Mouse (Mus musculus) urinary bladder, postnatal 10 days (tissue): ENCODE results near the gene Nfix.

Source experiments
- DNase-seq: peaks from one replicate; pipeline ENCODE4 v3.0.0; 2022; ENCODE audit warnings: low spot score

Gene Nfix

DNA sequence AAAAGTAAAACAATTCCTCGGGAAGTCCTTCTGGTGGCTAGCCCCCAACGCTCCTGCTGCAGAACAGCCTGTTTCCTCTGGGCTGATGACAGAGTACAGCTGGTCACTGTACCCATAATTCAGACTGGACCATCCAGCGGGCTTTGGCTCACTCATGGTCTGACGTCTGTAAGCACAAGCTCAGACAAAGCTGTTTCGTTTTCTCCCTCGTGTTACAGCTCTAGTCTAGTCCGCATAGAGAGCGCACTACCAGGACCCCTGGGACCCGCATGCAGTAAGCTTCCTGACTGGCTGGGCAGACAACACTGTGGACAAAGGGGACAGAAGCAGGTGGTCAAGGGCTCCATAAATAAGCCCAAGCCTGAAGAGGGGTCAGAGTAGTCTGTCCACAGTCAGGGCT lies 33.7 kb downstream of the Nfix start:
- no peak for DNase-seq

DNA sequence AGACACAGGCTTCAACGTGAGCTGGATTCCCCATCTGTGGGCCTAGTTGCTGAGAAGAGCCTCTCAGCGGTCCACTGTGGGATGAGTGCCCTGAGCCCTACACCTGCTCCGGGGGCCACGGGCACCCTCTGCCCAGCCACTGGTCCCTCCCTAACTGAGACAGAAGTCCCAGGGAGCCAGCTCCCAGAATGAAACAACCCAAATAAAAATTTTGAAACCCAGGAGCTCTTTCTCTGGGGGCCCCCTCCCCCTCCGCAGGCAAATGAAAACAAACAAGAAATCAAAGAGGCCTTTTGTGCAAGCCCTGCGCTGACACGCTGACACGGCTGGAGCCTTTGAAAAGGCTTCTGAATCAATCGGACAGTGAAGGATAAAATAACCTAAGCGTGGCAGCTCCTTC lies 34.5 kb downstream of the Nfix start:
- no peak for DNase-seq

DNA sequence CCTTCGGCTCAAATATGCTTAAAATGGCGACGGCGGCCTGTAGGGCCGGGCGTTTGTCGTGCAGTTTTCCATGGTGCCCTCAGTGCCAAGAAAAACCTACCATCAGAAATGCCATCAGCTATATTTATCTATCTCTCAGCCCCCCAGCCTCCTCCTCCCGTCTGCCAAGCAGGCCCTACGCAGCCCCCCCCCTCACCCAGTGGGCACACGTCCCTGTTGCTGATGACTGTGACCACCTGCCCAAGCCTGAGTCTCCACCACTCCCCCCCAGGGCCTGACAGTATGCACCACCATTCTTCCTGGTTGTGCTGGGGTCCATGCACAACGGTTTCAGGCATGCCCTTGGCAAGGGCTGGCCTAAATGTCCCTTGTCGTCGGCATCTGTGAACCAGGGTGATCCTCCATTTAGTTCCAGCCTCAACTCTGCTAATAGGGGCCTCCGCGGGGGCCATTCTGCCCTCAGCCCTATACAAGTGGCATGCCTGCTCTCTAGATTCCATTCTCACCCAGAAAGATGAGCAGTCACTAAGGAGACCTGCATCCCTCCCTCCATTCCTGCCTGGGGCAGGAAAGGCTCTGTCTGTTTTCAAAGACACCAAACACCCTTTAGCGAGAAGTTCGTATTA lies 35.2 kb downstream of the Nfix start:
- no peak for DNase-seq

DNA sequence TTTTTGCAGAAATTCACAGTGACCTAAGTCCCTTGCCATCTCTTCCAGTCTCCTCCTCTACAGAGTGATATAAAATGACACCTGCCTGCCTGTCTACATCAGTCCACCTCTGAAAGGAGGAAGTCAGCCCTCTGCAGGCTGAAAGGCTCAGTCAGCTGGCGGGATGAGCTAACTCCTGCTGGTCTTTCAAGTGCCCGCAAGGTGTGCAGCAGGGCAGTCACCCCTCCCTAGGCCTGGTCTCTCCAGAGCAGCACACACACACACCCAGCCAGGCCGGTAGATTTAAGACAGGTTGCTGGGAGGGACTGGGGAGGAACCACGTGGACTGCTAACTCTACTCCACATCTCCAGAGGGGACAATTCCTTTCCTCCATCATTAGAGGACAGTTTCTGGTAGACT lies 36.0 kb downstream of the Nfix start:
- no peak for DNase-seq

DNA sequence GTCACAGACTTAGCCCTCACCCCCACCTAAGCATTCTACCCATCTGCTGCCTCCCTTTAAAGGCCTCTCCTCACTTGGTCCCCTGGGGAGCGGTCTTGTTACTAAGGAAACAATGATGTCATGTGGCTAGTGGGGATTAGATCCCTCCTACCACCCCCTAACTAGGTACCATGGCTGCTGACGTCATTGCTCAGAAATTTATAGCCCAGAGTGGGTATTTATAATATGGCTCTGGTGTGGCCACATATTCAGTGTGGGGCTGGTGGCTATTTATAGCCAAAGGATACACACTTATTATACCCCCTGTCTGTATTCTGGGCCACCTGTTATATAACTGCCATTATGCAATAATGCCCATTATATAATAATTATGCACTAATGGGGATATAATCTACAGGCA lies 39.2 kb downstream of the Nfix start:
- no peak for DNase-seq

DNA sequence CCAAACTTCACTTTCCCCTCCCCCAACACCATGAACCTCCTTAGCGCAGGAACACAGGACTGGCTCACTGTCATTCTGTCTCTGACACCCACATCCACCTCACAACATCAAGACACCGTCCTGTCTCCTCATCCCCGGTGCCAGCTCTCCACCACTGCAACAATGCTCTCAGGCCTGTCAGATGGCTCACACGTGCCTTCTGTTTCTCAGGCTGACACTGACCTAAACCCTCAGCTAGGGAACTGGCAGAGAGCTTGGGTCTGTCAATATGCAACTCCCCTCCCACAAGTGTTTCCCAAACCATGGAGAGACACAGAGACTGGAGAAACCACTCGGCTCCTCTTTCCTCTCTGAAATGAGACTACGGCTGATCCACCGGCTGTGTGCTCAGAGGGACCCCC lies 39.7 kb downstream of the Nfix start:
- no peak for DNase-seq

DNA sequence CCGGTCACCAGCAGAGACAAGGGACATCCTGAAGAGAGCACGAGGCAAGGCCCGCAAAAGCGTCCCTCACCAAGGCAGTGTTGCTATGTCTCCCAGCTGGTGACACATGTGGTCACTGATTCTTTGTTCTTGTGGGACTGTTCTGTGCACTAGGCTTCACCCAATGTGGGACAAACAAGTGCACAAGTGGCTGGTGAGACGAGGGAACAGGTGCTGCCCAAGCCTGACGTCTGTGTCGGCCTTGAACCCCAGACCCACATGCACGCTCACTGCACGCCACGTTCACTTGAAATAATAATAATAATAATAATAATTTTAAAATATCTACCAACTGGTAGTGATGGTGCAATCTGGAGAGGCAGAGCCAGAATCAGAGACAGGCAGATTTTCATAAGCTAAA lies 40.4 kb downstream of the Nfix start:
- DNase-seq = no peak

DNA sequence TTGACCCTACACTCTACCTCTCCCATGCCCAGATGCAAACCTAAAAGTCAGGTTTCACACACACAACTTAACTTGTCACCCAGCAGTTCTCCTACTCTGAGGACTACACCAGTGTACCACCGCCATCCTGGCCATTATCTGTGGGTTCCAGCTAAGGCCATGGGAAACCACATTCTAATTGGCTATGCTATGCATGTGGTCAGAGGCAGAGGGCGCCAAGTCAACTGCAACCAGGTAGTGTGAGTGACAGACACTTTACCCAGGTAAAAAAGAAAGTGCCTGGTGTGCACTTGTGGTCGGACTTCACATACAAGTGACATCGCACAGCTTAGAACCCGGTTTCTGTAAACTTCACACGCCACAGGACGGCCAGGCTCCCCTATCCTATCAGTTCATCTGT lies 41.0 kb downstream of the Nfix start:
- no peak for DNase-seq

DNA sequence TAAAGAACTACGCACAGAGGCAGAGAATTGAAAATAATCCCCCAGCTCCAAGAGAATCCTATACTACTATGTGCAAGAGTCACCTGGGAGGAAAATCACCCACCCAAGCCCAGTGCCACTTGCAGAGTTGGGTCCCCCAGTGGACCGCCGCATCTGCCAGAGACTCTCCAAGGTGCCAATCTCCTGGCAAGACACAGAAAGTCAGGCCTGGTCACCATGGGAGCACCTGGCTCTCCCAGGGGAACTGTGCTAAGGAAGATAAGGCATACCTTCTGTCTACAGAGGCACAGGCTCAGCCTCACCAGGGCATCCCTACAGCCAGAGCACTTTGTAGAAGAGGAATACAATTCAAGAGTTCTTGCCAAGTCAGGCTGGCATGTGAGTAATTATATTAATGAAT lies 41.8 kb downstream of the Nfix start:
- no peak for DNase-seq

DNA sequence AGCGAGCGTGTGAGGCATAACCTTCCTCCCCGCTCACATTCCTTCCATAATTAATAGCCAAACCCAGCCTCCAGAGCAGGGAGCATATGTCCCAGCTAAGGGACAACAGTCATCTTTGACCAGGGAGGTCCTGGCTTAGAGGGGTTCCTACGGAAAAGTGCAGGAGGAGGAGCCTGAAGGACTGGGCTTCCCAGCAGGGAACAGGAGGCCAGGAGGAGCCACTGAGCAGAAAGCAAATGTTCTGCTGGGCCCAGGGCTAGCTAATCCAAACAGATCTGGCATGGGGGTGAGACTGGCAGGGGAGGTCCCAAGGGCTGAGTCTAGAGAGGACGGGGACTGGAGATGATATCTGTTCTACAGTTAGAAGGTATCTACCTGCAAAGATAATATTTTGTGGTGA lies 42.6 kb downstream of the Nfix start:
- DNase-seq = no peak

DNA sequence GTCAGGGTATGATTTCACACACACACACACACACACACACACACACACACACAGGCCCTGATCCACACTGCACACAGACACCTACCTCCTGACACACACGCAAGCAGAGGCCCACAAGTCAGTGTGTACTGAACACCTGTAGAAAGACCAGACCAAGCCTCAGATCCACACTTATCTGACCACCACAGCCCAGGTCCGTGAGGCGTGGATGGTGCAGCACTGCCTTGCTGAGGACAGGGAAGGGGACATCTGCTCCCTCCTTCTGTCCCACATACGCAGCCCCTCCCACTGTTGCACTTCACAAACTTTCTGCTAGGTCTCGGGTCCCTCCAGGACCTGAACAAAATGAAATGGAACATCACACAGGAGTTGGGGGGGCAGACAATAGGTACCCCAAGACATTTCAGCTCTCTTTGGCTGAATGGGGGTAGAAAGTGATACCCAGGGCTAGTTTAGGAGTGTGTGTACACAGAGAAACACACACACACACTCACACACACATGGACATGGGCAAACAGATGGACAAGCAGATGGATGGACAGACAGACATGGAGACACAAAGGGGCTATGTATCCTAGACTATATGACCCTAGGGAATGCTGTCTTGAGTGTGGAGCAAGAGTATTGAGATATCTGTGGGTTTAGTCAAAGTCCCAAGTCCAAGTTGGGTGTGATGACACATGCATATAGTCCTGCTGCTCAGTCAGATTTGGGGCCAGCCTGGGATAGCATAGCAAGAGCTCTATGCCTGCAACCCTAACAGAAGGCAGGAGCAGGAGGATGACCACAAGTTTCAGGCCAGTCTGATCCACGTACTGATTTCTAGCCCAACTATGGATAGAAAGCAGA lies 47.2 kb downstream of the Nfix start:
- no peak for DNase-seq

DNA sequence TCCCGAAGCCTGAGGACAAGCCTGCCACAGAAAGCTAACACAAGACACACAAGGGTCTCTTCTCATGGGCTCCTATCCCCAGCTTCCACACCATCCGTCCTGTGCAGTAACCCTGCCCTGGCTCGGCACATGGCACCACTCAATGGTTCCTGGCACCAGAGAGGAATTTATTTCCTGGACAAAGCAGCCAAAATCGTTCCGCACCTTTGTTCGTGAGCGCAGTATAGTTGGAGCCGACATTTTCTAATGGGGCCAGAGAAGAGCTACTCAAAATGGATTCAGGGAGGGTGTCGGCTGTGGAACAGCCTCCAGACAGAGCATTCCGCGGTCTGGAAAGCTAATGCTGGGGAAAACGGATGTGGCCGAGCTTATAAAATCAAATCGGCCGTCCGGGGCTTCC lies 50.6 kb downstream of the Nfix start:
- DNase-seq = no peak

DNA sequence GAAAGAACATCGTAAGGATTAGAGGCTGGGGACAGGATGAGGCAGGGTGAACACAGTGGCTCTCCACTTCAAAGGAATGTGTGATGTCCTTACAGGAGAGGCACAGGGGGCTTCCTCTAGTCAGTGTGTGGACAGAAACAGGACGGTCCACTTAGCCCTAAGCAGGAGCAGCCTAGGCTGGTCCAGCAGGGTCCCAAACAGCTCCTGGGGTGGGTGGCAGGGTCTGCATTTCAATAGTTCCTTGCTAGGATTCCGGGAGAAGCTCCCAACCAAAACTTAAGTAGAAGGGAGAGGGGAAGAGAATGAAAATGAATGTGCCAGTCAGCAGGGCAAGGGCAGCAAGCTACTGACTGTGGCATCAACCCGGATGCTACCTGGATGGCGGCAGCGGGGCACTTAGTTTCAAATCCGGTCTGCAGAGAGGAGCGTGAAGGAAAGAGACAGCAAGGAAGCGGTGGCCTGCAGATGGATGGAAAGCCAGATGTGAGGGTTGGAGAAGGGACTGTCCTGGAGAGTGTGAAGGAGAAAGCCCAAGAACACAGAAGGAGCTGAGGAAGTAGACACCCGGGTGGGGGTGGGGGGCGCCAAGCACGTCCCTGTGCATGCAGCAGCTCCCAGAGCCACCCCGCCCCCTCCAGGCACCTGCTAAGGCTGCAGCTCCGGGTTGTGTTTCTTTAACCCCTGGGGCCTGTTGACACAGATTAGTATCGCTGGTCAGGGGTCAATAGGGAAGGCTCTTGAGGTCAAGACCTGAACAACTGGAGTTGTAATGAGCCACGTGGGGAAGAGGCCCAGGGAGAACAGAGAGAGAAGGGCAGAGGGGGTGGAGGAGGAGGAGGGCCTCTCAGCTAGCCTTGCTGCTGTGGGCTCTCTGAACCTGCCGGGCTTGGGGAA lies 54.9 kb downstream of the Nfix start:
- no peak for DNase-seq

DNA sequence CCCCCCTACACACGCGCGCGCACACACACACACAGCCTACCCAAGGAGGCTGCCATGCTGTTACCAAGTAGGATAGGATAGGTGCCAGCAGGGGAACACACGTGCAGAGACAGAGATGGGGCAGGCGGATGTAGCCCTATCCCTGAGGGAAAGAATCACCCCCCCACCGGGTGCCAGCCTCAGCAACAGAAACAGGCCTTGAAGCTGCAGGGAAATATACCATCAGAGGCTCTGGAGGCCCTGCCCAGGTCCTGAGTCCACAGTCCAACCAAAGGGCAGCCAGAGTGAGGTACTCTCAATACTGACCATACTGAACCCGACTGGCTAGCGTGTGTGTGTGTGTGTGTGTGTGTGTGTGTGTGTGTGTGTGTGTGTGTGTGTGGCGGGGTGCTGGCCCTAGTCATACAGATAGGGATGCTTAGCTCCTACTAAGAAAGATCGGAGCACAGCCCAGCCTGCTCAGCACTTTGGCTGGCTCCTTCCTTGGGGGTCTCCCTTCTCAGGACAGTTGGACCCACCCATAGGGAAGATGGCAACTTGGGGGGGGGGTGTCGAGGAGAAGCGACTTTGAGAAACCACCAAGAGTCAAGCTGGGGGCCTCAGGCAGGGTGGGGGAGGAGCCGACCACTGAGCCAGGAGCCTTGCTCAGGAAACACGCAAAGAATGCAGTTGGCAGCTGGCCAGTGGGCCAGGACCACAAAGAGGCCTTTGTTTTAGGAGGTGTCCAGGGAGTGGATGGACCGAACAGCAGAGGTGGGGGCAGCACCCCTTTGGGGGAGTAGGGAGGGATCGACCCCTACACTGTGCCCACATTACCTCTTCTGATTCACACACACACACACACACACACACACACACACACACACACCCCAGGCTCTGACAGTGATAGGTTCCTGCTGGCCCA lies 56.4 kb downstream of the Nfix start:
- DNase-seq = no peak

DNA sequence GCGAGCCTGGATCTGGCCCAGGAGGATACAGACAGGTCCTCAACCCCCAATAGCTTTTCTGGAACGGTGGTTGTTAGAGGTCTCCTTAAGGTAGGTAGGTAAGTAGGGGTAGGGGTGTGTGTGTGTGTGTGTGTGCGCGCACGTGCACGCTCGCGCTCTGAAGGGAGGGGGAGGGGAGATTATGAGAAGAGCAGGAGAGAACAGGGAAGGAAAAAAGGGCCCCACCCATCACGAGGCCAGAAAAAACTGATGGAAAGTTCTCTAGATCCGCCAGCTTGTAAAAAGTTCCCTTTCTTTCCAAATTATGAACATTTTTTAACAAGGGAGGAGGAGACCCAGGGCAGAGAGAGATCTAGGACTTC lies 57.1 kb downstream of the Nfix start:
- no peak for DNase-seq

DNA sequence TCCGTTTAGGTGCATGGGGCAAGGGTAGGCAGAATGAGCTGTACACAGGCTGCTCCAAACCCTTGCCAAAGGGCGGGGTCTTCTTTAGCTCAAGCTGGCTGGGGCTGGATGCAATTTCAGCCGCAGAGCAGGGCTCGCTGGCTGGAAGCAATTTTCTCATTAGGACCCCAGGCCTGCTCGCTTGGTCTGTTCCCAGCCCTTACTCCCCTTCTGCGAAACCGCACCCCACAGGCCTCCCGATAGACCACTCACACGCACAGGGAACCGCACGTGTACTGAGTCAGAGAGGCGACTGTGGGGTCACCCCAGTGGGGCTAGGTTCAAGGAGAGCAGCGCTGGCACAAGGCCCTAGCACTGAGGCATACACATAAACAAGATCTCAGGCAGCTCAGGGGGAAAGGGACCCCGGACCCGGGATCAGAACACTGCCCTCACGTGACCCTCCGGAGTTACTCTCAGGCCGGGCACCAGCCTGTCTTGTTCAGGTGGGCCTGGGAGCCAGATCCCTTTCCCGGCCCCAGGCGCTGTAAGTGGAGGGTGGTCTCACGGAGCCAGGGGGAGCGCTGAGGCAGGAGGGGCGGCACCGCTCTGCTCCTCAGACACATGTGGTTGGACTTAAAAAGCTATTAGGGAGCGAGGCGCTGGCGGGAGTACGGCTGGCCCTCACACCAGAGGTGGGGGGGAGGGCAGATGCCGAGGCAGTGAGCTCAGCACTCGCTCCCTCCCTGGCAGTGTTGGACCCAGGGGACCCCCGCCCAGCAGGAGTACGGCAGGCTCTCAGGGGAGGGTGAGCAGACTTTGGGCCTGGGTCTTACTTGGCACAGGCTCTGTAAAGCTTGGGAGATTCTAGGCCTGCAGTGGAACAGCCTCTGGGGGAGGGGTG lies 57.7 kb downstream of the Nfix start:
- DNase-seq = no peak

DNA sequence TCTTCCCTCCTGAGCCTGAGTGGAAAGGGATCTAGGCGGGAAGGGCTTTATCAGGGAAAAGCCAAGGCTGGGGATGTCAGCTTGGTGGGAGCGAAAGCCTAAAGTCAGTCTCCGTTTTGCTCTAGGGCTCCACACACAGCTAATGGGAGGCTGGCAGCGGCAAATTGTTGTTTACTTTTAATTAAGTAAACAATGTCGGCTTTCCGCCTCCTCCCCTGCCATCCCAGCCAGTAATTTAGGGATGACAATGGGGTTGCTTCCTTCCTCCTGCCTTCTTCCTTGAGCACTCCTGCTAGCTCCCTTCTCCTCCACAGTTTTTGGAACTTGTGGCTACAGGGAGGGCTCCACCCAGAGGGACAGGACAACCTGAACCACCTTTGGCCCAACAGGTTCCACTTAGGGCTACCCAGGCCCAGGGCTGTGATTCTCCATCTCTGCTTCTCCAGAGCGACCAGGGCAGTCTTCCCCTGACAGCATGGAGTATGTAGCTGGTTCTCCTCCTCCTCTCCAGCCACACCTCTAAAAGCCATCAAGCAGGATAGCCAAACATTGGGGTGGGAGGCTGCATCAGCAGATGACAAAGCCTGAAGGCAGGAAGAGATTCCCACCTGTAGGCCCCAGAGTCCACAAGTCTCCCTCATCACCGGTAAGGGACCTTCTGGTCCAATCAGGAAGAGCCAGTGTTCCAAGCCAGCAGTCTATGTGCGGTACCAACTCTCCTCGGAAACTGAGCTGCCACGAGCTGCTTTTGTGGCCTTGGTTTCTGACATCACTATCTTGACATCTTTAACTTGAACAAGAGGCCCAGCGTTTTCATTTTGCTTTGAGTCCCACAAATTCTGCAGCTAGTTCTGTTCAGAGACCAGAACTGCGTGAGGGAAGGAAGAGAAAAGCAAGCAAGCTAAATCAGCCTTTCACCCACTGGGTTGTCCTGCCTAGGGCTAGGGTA lies 59.0 kb downstream of the Nfix start:
- DNase-seq = no peak

DNA sequence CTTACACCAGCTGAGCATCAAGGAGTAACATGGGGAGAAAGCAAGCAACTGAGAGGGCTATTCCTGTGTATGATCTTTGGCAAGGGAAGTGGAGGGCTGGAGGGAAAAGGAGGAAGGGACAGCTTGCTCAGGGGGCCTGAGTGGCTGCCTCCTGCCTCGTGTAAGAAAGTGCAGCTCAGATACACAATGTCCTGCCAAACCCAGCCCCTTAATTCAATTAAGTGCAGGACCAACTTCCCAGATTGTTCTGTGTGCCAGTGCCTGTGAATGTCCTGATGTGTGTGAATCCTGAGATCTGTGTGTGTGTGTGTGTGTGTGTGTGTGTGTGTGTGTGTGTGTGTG lies 60.8 kb downstream of the Nfix start:
- no peak for DNase-seq

DNA sequence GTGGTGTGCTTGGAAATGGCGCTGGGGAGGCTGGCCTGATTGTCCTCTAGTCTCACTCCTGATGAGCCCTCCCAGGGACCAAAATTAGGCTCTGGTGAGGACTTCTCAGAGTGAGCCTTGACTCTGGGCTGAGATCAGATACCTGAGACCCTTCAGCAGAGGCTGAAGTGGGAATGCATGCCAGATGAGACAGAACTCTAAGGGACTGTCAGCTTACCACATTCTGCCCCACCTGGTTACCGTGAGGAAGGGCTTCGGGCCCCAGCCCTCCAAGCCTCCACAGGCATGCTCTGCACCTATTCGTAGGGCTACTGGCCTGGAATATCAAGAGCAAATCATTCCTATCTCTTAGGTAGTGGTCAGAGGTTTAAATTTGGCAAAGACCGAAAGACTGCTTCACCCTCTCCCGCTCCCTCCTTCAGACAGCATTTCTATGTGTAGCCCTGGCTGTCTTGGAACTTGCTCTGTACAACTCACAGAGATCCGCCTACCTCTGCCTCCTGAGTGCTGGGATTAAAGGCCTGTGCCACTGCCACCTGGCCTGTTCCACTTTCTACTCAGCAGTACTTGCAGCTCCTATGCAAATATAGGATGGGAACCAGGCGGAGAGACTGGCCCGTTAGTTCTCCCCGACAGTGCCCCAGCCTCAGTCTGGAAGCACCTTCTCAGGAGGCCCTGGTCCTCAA lies 61.3 kb downstream of the Nfix start:
- no peak for DNase-seq
